Mouse (Mus musculus) cortical plate, adult 2 months (tissue): ENCODE measurements at regions not wholly inside any gene's neighbourhood (a gene's known extent, or its start where the extent isn't known, plus 50 kb on each side); places are given as distances from the start of the nearest gene placed in this dataset.

ENCODE experiments used
- CTCF ChIP-seq: fragments of 200-500 bp; IDR thresholded peaks from 2 replicates; pipeline ENCODE4 v1.5.1; 2011; ENCODE audit warnings: mild to moderate bottlenecking, control low read depth, low read length; ENCODE audit not compliant: insufficient read depth; ENCODE audit errors: extremely low read depth
- POLR2A ChIP-seq: fragments of 200-500 bp; IDR thresholded peaks from 2 replicates; pipeline ENCODE4 v1.6.1; 2011; ENCODE audit warnings: mild to moderate bottlenecking, low read length, control low read depth; ENCODE audit not compliant: insufficient read depth; ENCODE audit errors: extremely low read depth

DNA sequence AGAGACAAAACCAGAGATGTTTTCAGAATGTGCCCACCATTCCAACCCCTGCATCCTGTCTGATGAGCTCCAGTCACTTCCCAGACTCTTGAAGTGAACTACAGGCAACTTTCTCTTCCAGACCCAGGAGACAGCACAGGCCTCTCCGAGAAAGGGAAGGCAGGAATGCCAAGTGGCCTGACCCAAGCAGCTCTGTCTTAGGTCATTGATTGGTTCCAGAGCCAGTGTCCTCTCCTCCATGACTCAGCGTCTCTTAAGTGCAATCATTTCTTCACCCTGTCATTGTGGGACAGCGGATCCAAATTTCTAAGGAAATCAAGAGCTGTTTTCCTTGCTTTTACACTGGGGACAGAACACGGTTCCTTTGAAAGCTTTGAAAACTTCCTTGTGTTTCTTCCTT lies 329.2 kb upstream of the Nfe2l3 start:
- no peak for TF ChIP-seq CTCF
- no peak for TF ChIP-seq POLR2A
